Mouse (Mus musculus) hindbrain, postnatal 0 days (tissue): ENCODE results near the gene Bpifc. TPM values are rescaled to one million over a fixed set of nuclear protein-coding genes. Genes with fewer than 3 reads are reported as not detected.

Experiments used
- ATAC-seq: fragments of 200-750 bp; cut with Nextera tagmentation; 2 replicates; pipeline ENCODE4 v1.8.0; 2017; ENCODE audit warnings: mild to moderate bottlenecking, moderate TSS enrichment, moderate library complexity
- DNase-seq: peaks from one replicate; pipeline ENCODE4 v3.0.0-alpha.2; 2015; ENCODE audit warnings: low spot score
- H3K27ac ChIP-seq: fragments of 300-500 bp; sonication (generic); 2 replicates; pipeline ENCODE4 v1.5.1; 2014; ENCODE audit warnings: mild to moderate bottlenecking
- H3K27me3 ChIP-seq: fragments of 300-500 bp; sonication (generic); 2 replicates; pipeline ENCODE4 v1.6.1; 2014; ENCODE audit warnings: low read length, mixed read lengths; ENCODE audit not compliant: insufficient read depth
- H3K36me3 ChIP-seq: fragments of 300-500 bp; sonication (generic); 2 replicates; pipeline ENCODE4 v1.6.1; 2014; ENCODE audit warnings: low read length, mixed read lengths; ENCODE audit not compliant: insufficient read depth
- H3K4me1 ChIP-seq: fragments of 300-500 bp; sonication (generic); 2 replicates; pipeline ENCODE4 v1.6.1; 2014; ENCODE audit warnings: antibody characterized with exemption, low read length, mixed read lengths; ENCODE audit not compliant: insufficient read depth
- H3K4me2 ChIP-seq: fragments of 300-500 bp; sonication (generic); 2 replicates; pipeline ENCODE4 v1.6.1; 2014; ENCODE audit warnings: low read depth, mild to moderate bottlenecking, low read length, moderate library complexity, mixed read lengths
- H3K4me3 ChIP-seq: fragments of 300-500 bp; sonication (generic); 2 replicates; pipeline ENCODE4 v1.5.1; 2014; ENCODE audit warnings: low read length
- H3K9ac ChIP-seq: fragments of 300-500 bp; sonication (generic); replicated peaks from 2 replicates; pipeline ENCODE4 v1.6.1; 2014; ENCODE audit warnings: mild to moderate bottlenecking, low read length, moderate library complexity, mixed read lengths
- H3K9me3 ChIP-seq: fragments of 300-500 bp; sonication (generic); 2 replicates; pipeline ENCODE4 v1.6.1; 2016; ENCODE audit warnings: low read length, mixed read lengths
- CTCF ChIP-seq: IDR thresholded peaks from 2 replicates; pipeline ENCODE4 v1.5.1; 2016; ENCODE audit warnings: antibody characterized with exemption, control low read depth, low read depth
- WGBS: fragments of 180-500 bp; shearing (Covaris S2); extraction: QIAGEN DNeasy Blood & Tissue Kit; methylation state at CpG from one replicate; pipeline ENCODE4 v1.1.7; 2014; 5-methylcytosine and 5-hydroxymethylcytosine counted together
- polyA plus RNA-seq: library from polyadenylated mRNA; unstranded; fragments of >200 nt; fragmentation: Nextera tagmentation; extraction: Ambion mirVana; gene quantifications from 2 replicates; pipeline ENCODE4 v1.2.1, GENCODE M21; 2015
- total RNA-seq: library from RNA; depleted of rRNA; stranded (reverse); fragments of >200 nt; gene quantifications from 2 replicates; pipeline ENCODE4 v1.2.3, GENCODE M21; 2014

The Bpifc gene
- total and polyA plus RNA-seq, 2 experiments from 2014 or later = 0.11 TPM; not detected in 1

- H3K27me3 ChIP-seq = no peaks in the 10 kb centered on the region
- no peak for ATAC-seq
Observed at GRCm38 (mm10) chr10:86017781-86018180, 6.1 kb upstream of the Bpifc start.

GRCm38 (mm10) chr10:86011172-86011571 lies 523 bp downstream of the Bpifc start:
- 86% methylated on average over 2 of the region's 2 CpGs for WGBS
- Histone ChIP-seq H3K4me3 (no peak overlapping the region), H3K9ac (no peak overlapping the region), H3K27ac (no peak overlapping the region; the same call in 1 of the 2 replicates), H3K9me3 (no peaks in the 10 kb centered on the region), H3K4me1 (no peaks in the 10 kb centered on the region), H3K36me3 (no peaks in the 10 kb centered on the region), H3K27me3 (no peaks in the 10 kb centered on the region), H3K4me2 (no peak overlapping the region)
- ATAC-seq = no peak
- no peak for DNase-seq
- TF ChIP-seq CTCF = no peak

More at GRCm38 (mm10) chr10:86017781-86018180, 6.1 kb upstream of the Bpifc start:
- H3K4me3 ChIP-seq = no peak overlapping the region
- no peak overlapping the region for H3K4me2 ChIP-seq
- H3K4me1 ChIP-seq = 0 out of 2 replicates have a peak, but pooled peaks cover 6% of the 10 kb centered on the region
- no peaks in the 10 kb centered on the region for H3K9me3 ChIP-seq
- DNase-seq = no peak
- no peak for TF ChIP-seq CTCF
- no peak overlapping the region for H3K27ac ChIP-seq
- no peaks in the 10 kb centered on the region for H3K36me3 ChIP-seq
- H3K9ac ChIP-seq = no peak overlapping the region
- 90% methylated on average over 7 of the region's 7 CpGs for WGBS

- H3K9me3 ChIP-seq = no peaks in the 10 kb centered on the region
- DNase-seq = no peak
- no peak overlapping the region for H3K4me2 ChIP-seq
- H3K4me3 ChIP-seq = no peak overlapping the region
- H3K27me3 ChIP-seq = no peaks in the 10 kb centered on the region
- H3K27ac ChIP-seq = no peak overlapping the region; the same call in 1 of the 2 replicates
- no peaks in the 10 kb centered on the region for H3K36me3 ChIP-seq
- H3K9ac ChIP-seq = no peak overlapping the region
- 56% methylated on average over 6 of the region's 6 CpGs for WGBS
- ATAC-seq = no peak
- TF ChIP-seq CTCF = no peak
- no peaks in the 10 kb centered on the region for H3K4me1 ChIP-seq
Observed at GRCm38 (mm10) chr10:86010636-86011035, 1.1 kb downstream of the Bpifc start.

- no peak for TF ChIP-seq CTCF
- H3K4me3 ChIP-seq = no peak overlapping the region
- no peaks in the 10 kb centered on the region for H3K36me3 ChIP-seq
- H3K9me3 ChIP-seq = no peaks in the 10 kb centered on the region
- DNase-seq (no peak), ATAC-seq (no peak)
- H3K4me2 ChIP-seq = no peak overlapping the region
- no peaks in the 10 kb centered on the region for H3K4me1 ChIP-seq
- no peaks in the 10 kb centered on the region for H3K27me3 ChIP-seq
- 85% methylated on average over 2 of the region's 2 CpGs for WGBS
- H3K9ac ChIP-seq = no peak overlapping the region
- H3K27ac ChIP-seq = no peak overlapping the region
Observed at GRCm38 (mm10) chr10:86009688-86010087, 2.0 kb downstream of the Bpifc start.

- Histone ChIP-seq H3K9me3 (no peaks in the 10 kb centered on the region), H3K36me3 (no peaks in the 10 kb centered on the region), H3K4me3 (no peak overlapping the region), H3K27ac (no peak overlapping the region), H3K9ac (no peak overlapping the region), H3K4me2 (no peak overlapping the region), H3K4me1 (no peaks in the 10 kb centered on the region), H3K27me3 (no peaks in the 10 kb centered on the region)
- DNase-seq (no peak), ATAC-seq (no peak)
- no peak for TF ChIP-seq CTCF
- 63% methylated on average over 5 of the region's 5 CpGs for WGBS
Observed at GRCm38 (mm10) chr10:86006455-86006854, 5.2 kb downstream of the Bpifc start.

GRCm38 (mm10) chr10:86000447-86000846 lies 11.2 kb downstream of the Bpifc start:
- no peaks in the 10 kb centered on the region for H3K27me3 ChIP-seq
- no peak for TF ChIP-seq CTCF
- no peak overlapping the region for H3K27ac ChIP-seq
- no peaks in the 10 kb centered on the region for H3K4me1 ChIP-seq
- 91% methylated on average over 4 of the region's 4 CpGs for WGBS
- no peaks in the 10 kb centered on the region for H3K36me3 ChIP-seq
- H3K4me3 ChIP-seq = no peak overlapping the region
- no peak overlapping the region for H3K4me2 ChIP-seq
- DNase-seq (no peak), ATAC-seq (no peak)
- H3K9me3 ChIP-seq = no peaks in the 10 kb centered on the region
- H3K9ac ChIP-seq = no peak overlapping the region

- TF ChIP-seq CTCF = no peak
- DNase-seq (no peak), ATAC-seq (no peak)
- no peak overlapping the region for H3K4me2 ChIP-seq
- H3K27me3 ChIP-seq = no peaks in the 10 kb centered on the region
- no peaks in the 10 kb centered on the region for H3K4me1 ChIP-seq
- H3K36me3 ChIP-seq = no peaks in the 10 kb centered on the region
- H3K4me3 ChIP-seq = no peak overlapping the region
- H3K9ac ChIP-seq = no peak overlapping the region
- H3K9me3 ChIP-seq = no peaks in the 10 kb centered on the region
- WGBS = 85% methylated on average over 5 of the region's 5 CpGs
- no peak overlapping the region for H3K27ac ChIP-seq
Observed at GRCm38 (mm10) chr10:85994543-85995104, 17.1 kb downstream of the Bpifc start.
